Mouse (Mus musculus): ENCODE results near the gene Gm29094.

Gm29094 gene

GRCm38 (mm10) chr9:89256556-89257335, 57.6 kb downstream of the Gm29094 start:
- no peak for DNase-seq

- DNase-seq, result no peak
These were observed 64.8 kb downstream of the Gm29094 start for GRCm38 (mm10) chr9:89263968-89264367.

GRCm38 (mm10) chr9:89264571-89264970, 65.4 kb downstream of the Gm29094 start:
- DNase-seq, result no peak
